Comparison of ENCODE assay signal across 8 mouse cellular contexts in genomic region chr7:80832996-80833650, GRCm38 (mm10). TPM values are rescaled to one million over a fixed set of nuclear protein-coding genes. Genes with fewer than 3 reads are reported as not detected.
DNase-seq lines count a peak whose midpoint lies in the region; ATAC-seq lines count a peak whose summit lies in the region.
"Not testable (repeated sequence)": the region's sequence is repeated elsewhere in the genome, so short reads cannot be mapped to it uniquely, and the experiment has no call there.

No protein-coding gene starts in this region.

- not testable (repeated sequence) for H3K9me3 ChIP-seq in intestine, embryonic 14.5 days (ENCODE audit: control insufficient read depth, low read length); limb, embryonic 13.5 days; megakaryocyte, embryonic 14.5 days

- H3K36me3 ChIP-seq in intestine, embryonic 14.5 days (ENCODE audit: control insufficient read depth, insufficient read depth, low read length); limb, embryonic 13.5 days; megakaryocyte, embryonic 14.5 days (replicated peaks; ENCODE audit: low read length): not testable (repeated sequence)

- H3K27me3 ChIP-seq in intestine, embryonic 14.5 days (replicated peaks; ENCODE audit: control insufficient read depth, insufficient read depth, low read length); limb, embryonic 13.5 days; megakaryocyte, embryonic 14.5 days (replicated peaks): not testable (repeated sequence)

- WGBS in intestine, embryonic 14.5 days: 12% methylated on average over 13 of the region's 14 CpGs
- WGBS in limb, embryonic 13.5 days: 13% methylated on average over 14 of the region's 14 CpGs

- not testable (repeated sequence) for H3K4me1 ChIP-seq in intestine, embryonic 14.5 days (replicated peaks; ENCODE audit: control insufficient read depth, insufficient read depth, low read length)
- peaks cover 20% of the 10 kb centered on the region for H3K4me1 ChIP-seq in limb, embryonic 13.5 days
- H3K4me1 ChIP-seq in megakaryocyte, embryonic 14.5 days: peaks cover 45% of the 10 kb centered on the region

- H3K4me3 ChIP-seq in intestine, embryonic 14.5 days (ENCODE audit: low read depth, low read length); limb, embryonic 13.5 days: not testable (repeated sequence)
- peak overlapping the region; percentile 86 for H3K4me3 ChIP-seq in megakaryocyte, embryonic 14.5 days (replicated peaks)

- ATAC-seq in intestine, embryonic 14.5 days (replicated peaks; ENCODE audit: low FRiP score, low TSS enrichment, low read depth): peak; percentile 85; the same call in 1 of the 2 replicates
- ATAC-seq in limb, embryonic 13.5 days (ENCODE audit: low FRiP score, low read depth): peak; percentile 44; the same call in 1 of the 2 replicates

- H3K9ac ChIP-seq in intestine, embryonic 14.5 days (ENCODE audit: low read length); limb, embryonic 13.5 days: not testable (repeated sequence)

- not testable (repeated sequence) for H3K4me2 ChIP-seq in intestine, embryonic 14.5 days (ENCODE audit: low read length); limb, embryonic 13.5 days (replicated peaks)

- H3K27ac ChIP-seq in intestine, embryonic 14.5 days (ENCODE audit: low read depth); limb, embryonic 13.5 days: not testable (repeated sequence)

- peak; percentile 94 for DNase-seq in R1 (ENCODE audit: low read depth, low spot score)
- peak; percentile 65 for DNase-seq in embryo, embryonic 9.5 days (ENCODE audit: extremely low spot score)
- peak; percentile 35 to 40 for DNase-seq in heart, adult 9 months (ENCODE audit: low spot score in 2 of 2)
- peak; percentile 68 for DNase-seq in intestine, embryonic 14.5 days (ENCODE audit: low spot score)
- DNase-seq in retina, postnatal 1 day: peak; percentile 88
- peak; percentile 92 for DNase-seq in thymus, postnatal 4 days

RNA-seq across cellular contexts. Expression of gene Iqgap1, which starts 7.3 kb away (rescaled TPM):
- 81.7 and 82.5 TPM in 2 replicates for polyA plus RNA-seq in intestine, embryonic 14.5 days (2014; fragmentation: Nextera tagmentation; extraction: Ambion mirVana)
- polyA plus RNA-seq in limb, embryonic 13.5 days (2015; fragmentation: Nextera tagmentation; extraction: Ambion mirVana): 50.1 and 52.9 TPM in 2 replicates
- 2.0 and 2.2 TPM in 2 replicates for polyA plus RNA-seq in megakaryocyte, embryonic 14.5 days (2012; ENCODE audit: insufficient read depth, low replicate concordance)

RNA-seq across cellular contexts. Expression of gene Zscan2, which starts 27.6 kb away (rescaled TPM):
- 2.4 and 3.3 TPM in 2 replicates for polyA plus RNA-seq in intestine, embryonic 14.5 days (2014; fragmentation: Nextera tagmentation; extraction: Ambion mirVana)
- polyA plus RNA-seq in limb, embryonic 13.5 days (2015; fragmentation: Nextera tagmentation; extraction: Ambion mirVana): 3.6 and 4.5 TPM in 2 replicates
- polyA plus RNA-seq in megakaryocyte, embryonic 14.5 days (2012; ENCODE audit: insufficient read depth, low replicate concordance): 3.6 and 5.8 TPM in 2 replicates

Comparison
In these comparisons a context has a peak if more than half of its experiments do, and no peak if none do; other contexts are left out.
1. DNase-seq: peak in every context shown above with its lines; median percentile 94 in R1; 92 in thymus, postnatal 4 days; 88 in retina, postnatal 1 day; 68 in intestine, embryonic 14.5 days; 65 in embryo, embryonic 9.5 days; 38 in heart, adult 9 months.
2. RNA of gene Iqgap1, which starts 7.3 kb away (polyA plus RNA-seq): 81.7 to 82.5 TPM in intestine, embryonic 14.5 days and 50.1 to 52.9 TPM in limb, embryonic 13.5 days; 2.0 to 2.2 TPM in megakaryocyte, embryonic 14.5 days; every median in the first group is over 10 times any median in the second.